Mouse (Mus musculus): Measurements from ENCODE around the gene Gfra1. TPM values are rescaled to one million over a fixed set of nuclear protein-coding genes. Genes with fewer than 3 reads are reported as not detected.

The Gfra1 gene
- total and polyA plus RNA-seq, 3 experiments = not detected

GRCm38 (mm10) chr19:58424179-58424578 lies 31.5 kb downstream of the Gfra1 start:
- H3K9me3 ChIP-seq (replicated peaks; ENCODE audit: low read length) = no peaks in the 10 kb centered on the region
- dilution Hi-C loops (cut with MboI; ENCODE audit: extremely low pct_ligation_motif_present, extremely low pct_unique_long_range_greater_than_20kb, low sequenced_read_pairs) = no loop called here
- peaks cover 8% of the 10 kb centered on the region for H3K27me3 ChIP-seq (replicated peaks)
- no peak for DNase-seq (ENCODE audit: extremely low read depth)
- no peak overlapping the region for H3K27ac ChIP-seq (ENCODE audit: insufficient read depth, low read depth)
- H3K4me1 ChIP-seq (ENCODE audit: control insufficient read depth in 1 of 2, insufficient read depth in 2 of 2) = no peaks in the 10 kb centered on the region
- H3K9ac ChIP-seq (ENCODE audit: insufficient read depth, low read depth) = no peak overlapping the region
- no peak overlapping the region for H3K4me2 ChIP-seq (ENCODE audit: insufficient read depth, low read depth, poor library complexity, severe bottlenecking)
- no peak for TF ChIP-seq ZNF384 (IDR thresholded peaks at IDR 0.05; ENCODE audit: low read depth, low read length)
- TF ChIP-seq JUND (conservative IDR thresholded peaks at IDR 0.05; ENCODE audit: low read depth, low read length) = no peak
- TF ChIP-seq MAFK (IDR thresholded peaks at IDR 0.05; ENCODE audit: insufficient replicate concordance, low read length) = no peak
- no peak for TF ChIP-seq E2F4 (IDR thresholded peaks at IDR 0.05; ENCODE audit: insufficient replicate concordance, low read depth, low read length)
- TF ChIP-seq TBP (conservative IDR thresholded peaks at IDR 0.05; ENCODE audit: low read depth, low read length) = no peak
- TF ChIP-seq SMC3 (IDR thresholded peaks at IDR 0.05; ENCODE audit: low read depth, low read length) = no peak
- no peak for TF ChIP-seq MEF2A (IDR thresholded peaks at IDR 0.05; ENCODE audit: borderline replicate concordance, low read depth, low read length)
- TF ChIP-seq CHD1 (IDR thresholded peaks at IDR 0.05; ENCODE audit: low read depth, low read length) = no peak
- in situ Hi-C loops (cut with MboI; ENCODE audit: low pct_ligation_motif_present, low pct_unique_long_range_greater_than_20kb, low sequenced_read_pairs) = no loop called here
- H3K4me3 ChIP-seq (replicated peaks in 1 of 3; ENCODE audit: low read depth in 2 of 3, low read length in 2 of 3, poor library complexity in 1 of 3) = no peak overlapping the region
- H3K79me2 ChIP-seq (replicated peaks; ENCODE audit: control insufficient read depth, extremely low read depth, insufficient read depth, poor library complexity, severe bottlenecking) = no peaks in the 10 kb centered on the region
- no peaks in the 10 kb centered on the region for H3K36me3 ChIP-seq (replicated peaks in 1 of 2; ENCODE audit: control insufficient read depth in 1 of 2, insufficient read depth in 1 of 2, low read length in 1 of 2)

GRCm38 (mm10) chr19:58422916-58423493 lies 32.7 kb downstream of the Gfra1 start:
- Histone ChIP-seq H3K36me3 (replicated peaks in 1 of 2; ENCODE audit: control insufficient read depth in 1 of 2, insufficient read depth in 1 of 2, low read length in 1 of 2) (no peaks in the 10 kb centered on the region), H3K9me3 (replicated peaks; ENCODE audit: low read length) (no peaks in the 10 kb centered on the region), H3K79me2 (replicated peaks; ENCODE audit: control insufficient read depth, extremely low read depth, insufficient read depth, poor library complexity, severe bottlenecking) (no peaks in the 10 kb centered on the region), H3K4me3 (replicated peaks in 1 of 3; ENCODE audit: low read depth in 2 of 3, low read length in 2 of 3, poor library complexity in 1 of 3) (no peak overlapping the region), H3K27me3 (replicated peaks) (peaks cover 4% of the 10 kb centered on the region), H3K9ac (ENCODE audit: insufficient read depth, low read depth) (no peak overlapping the region), H3K27ac (ENCODE audit: insufficient read depth, low read depth) (no peak overlapping the region), H3K4me2 (ENCODE audit: insufficient read depth, low read depth, poor library complexity, severe bottlenecking) (no peak overlapping the region), H3K4me1 (ENCODE audit: control insufficient read depth in 1 of 2, insufficient read depth in 2 of 2) (no peaks in the 10 kb centered on the region)
- TF ChIP-seq POLR2A (IDR thresholded peaks at IDR 0.05; ENCODE audit: low read depth, low read length) (no peak), ZKSCAN1 (IDR thresholded peaks at IDR 0.05; ENCODE audit: borderline replicate concordance, low read depth, low read length) (no peak), CTCF (conservative IDR thresholded peaks at IDR 0.05 in 1 of 2, IDR thresholded peaks at IDR 0.05 in 1 of 2; ENCODE audit: low read depth in 2 of 2, low read length in 2 of 2) (no peak), IRF4 (IDR thresholded peaks at IDR 0.05; ENCODE audit: low read depth, low read length) (no peak), UBTF (IDR thresholded peaks at IDR 0.05; ENCODE audit: low read depth, low read length) (no peak), ZC3H11A (IDR thresholded peaks at IDR 0.05; ENCODE audit: low read depth, low read length) (no peak), ZMIZ1 (IDR thresholded peaks at IDR 0.05; ENCODE audit: low read depth, low read length) (no peak)
- dilution Hi-C loops (cut with MboI; ENCODE audit: extremely low pct_ligation_motif_present, extremely low pct_unique_long_range_greater_than_20kb, low sequenced_read_pairs) (no loop called here), in situ Hi-C loops (cut with MboI; ENCODE audit: low pct_ligation_motif_present, low pct_unique_long_range_greater_than_20kb, low sequenced_read_pairs) (no loop called here)
- DNase-seq (ENCODE audit: extremely low read depth) = no peak
